Mouse (Mus musculus): Measurements from ENCODE around the gene Rrp8.

Gene Rrp8

GRCm38 (mm10) chr7:105736911-105737521 lies at the start of gene Rrp8:
Gene Rrp8, minus strand, starts transcription at chr7:105737385.
- DNase-seq, result peak; percentile 52

GRCm38 (mm10) chr7:105786506-105787284 lies 49.5 kb upstream of the Rrp8 start:
- no peak for DNase-seq

GRCm38 (mm10) chr7:105784556-105784955 lies 47.4 kb upstream of the Rrp8 start:
- no peak for DNase-seq

GRCm38 (mm10) chr7:105783861-105784260 lies 46.7 kb upstream of the Rrp8 start:
- no peak for DNase-seq

- DNase-seq, result no peak
Measured at GRCm38 (mm10) chr7:105778553-105779265, 41.5 kb upstream of the Rrp8 start.

- DNase-seq, result no peak
Measured at GRCm38 (mm10) chr7:105777797-105778552, 40.8 kb upstream of the Rrp8 start.

- DNase-seq, result no peak
Measured at GRCm38 (mm10) chr7:105777316-105777715, 40.1 kb upstream of the Rrp8 start.

GRCm38 (mm10) chr7:105776026-105776425 lies 38.8 kb upstream of the Rrp8 start:
- DNase-seq, result no peak

GRCm38 (mm10) chr7:105774661-105775060 lies 37.5 kb upstream of the Rrp8 start:
- no peak for DNase-seq

GRCm38 (mm10) chr7:105773041-105773440 lies 35.9 kb upstream of the Rrp8 start:
- no peak for DNase-seq

- no peak for DNase-seq
Measured at GRCm38 (mm10) chr7:105772331-105772730, 35.1 kb upstream of the Rrp8 start.

- DNase-seq, result no peak
Measured at GRCm38 (mm10) chr7:105769959-105770358, 32.8 kb upstream of the Rrp8 start.

- no peak for DNase-seq
Measured at GRCm38 (mm10) chr7:105767729-105768165, 30.6 kb upstream of the Rrp8 start.

- DNase-seq, result no peak
Measured at GRCm38 (mm10) chr7:105764331-105764730, 27.1 kb upstream of the Rrp8 start.

- DNase-seq, result no peak
Measured at GRCm38 (mm10) chr7:105762517-105763270, 25.5 kb upstream of the Rrp8 start.

GRCm38 (mm10) chr7:105761813-105762484 lies 24.8 kb upstream of the Rrp8 start:
- no peak for DNase-seq

- no peak for DNase-seq
Measured at GRCm38 (mm10) chr7:105753281-105753680, 16.1 kb upstream of the Rrp8 start.

- no peak for DNase-seq
Measured at GRCm38 (mm10) chr7:105752716-105753115, 15.5 kb upstream of the Rrp8 start.

- peak; percentile 96 for DNase-seq
Measured at GRCm38 (mm10) chr7:105751491-105752433, 14.6 kb upstream of the Rrp8 start, which contains the start of gene Tpp1. Gene Tpp1, minus strand, starts transcription at chr7:105752235.

GRCm38 (mm10) chr7:105747776-105748175 lies 10.6 kb upstream of the Rrp8 start:
- DNase-seq, result no peak
